Mouse (Mus musculus) fat pad, adult 2 months (tissue): Measurements from ENCODE around the gene Itm2a.

Experiments used
- DNase-seq: peaks from one replicate; pipeline ENCODE4 v3.0.0-alpha.2; 2011; ENCODE audit warnings: low read depth, low spot score; ENCODE audit errors: extremely low read depth

The Itm2a gene

DNA sequence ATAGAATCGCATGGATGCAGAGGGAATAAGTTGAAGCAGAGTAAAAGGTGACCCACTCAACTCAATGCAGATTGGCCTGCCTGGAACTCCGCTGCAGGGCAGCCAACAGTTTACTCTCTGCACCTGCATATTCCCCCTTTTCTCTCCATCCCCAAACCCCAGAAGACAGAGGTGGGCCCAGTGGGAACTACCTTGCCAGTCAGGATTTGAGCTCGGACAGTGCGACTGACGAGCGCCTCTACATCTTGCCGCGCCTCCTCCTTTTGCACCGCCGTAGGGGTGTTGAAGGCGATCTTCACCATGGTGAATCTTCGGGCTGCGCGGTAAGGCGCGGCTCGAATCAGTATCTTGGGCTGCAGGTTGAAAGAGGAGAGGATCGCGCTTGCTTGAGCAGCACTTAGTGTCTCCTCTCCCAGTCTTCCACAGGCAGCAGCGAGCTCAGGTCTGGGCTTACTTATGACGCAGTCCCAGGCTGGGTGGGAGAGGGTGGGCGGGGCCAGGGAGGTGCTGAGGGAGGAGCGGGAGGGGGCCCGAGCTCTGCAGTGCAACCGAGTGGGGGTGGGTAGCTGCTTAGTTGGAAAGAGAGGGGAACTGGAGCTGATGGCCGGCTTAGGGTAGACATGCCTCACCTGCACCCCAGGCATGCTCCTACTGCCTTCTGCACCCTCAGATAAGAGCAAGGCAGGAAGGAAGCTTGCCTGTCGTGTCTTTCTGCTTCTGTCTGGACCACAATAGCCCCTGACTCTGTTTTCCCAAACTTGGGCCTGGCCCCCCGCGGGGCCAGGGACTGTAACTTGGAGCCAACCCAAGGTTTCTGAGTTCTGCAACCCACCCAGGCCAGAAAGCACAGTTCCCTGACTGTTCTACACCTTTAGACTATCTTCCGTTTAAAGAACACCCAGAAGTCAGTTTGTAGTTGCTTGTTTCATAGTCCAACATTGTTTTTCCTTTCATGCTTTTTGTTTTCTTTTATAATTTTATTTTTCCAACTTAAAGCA, at the start of gene Itm2a:
Gene Itm2a (minus strand): TSS at position 462 of the 998 bp plus-strand sequence.
- no peak for DNase-seq

- DNase-seq, result no peak
These were observed 32.7 kb upstream of the Itm2a start for GRCm38 (mm10) chrX:107435887-107436286.

- no peak for DNase-seq
These were observed 18.1 kb upstream of the Itm2a start for GRCm38 (mm10) chrX:107421304-107421703.

GRCm38 (mm10) chrX:107417345-107417744, 14.2 kb upstream of the Itm2a start:
- DNase-seq, result no peak

- DNase-seq, result no peak
These were observed 12.8 kb upstream of the Itm2a start for GRCm38 (mm10) chrX:107415999-107416398.

GRCm38 (mm10) chrX:107402481-107402880, 695 bp downstream of the Itm2a start:
- no peak for DNase-seq

DNA sequence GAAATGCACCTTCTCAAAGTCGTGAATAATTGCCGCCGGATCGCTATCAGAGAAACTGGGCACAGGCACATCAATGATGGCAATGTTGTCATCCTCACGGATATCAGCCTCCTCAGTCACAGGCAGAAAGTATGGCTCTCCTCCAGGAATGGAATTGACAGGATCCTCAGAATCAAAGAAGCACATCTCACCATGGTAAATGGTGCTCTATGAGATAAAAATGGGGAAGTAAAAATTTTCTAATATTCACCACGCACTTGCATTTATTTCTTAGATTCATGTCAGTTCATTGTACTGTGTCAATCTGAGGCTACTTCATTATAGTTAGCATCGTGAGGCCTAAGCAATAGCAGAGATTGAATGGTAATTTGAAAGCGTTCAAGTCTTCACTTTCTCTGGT, 4.1 kb downstream of the Itm2a start:
- DNase-seq, result no peak

DNA sequence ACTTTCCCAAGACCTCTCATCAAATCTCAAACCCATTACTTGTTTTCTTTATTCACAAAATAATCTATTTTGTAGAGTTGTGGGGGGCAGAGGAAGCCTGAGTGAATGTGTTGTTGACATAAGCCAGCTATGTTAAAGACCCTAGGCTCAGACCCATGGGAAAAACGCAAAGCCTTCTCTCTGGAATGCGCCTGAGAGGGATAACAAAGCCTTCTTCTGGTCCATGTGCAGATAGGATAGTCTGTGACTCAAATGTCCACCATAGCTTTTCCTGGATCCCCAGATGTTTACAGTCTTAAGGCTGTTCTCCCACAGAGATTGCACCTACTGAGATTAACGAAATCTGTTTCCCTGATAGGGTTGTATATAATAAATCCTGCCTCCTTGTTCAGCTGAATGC, 9.9 kb downstream of the Itm2a start:
- DNase-seq, result no peak

- no peak for DNase-seq
These were observed 27.8 kb downstream of the Itm2a start for GRCm38 (mm10) chrX:107375329-107375728.
